Mouse (Mus musculus) midbrain, embryonic 10.5 days (tissue): ENCODE results near the gene Nkain1. TPM values are rescaled to one million over a fixed set of nuclear protein-coding genes. Genes with fewer than 3 reads are reported as not detected.

Source experiments
- DNase-seq: peaks from one replicate; pipeline ENCODE4 v3.0.0-alpha.2; 2017; ENCODE audit warnings: low spot score
- H3K27ac ChIP-seq: fragments of 300-500 bp; sonication (generic); replicated peaks from 2 replicates; pipeline ENCODE4 v1.5.1; 2016; ENCODE audit warnings: mild to moderate bottlenecking
- H3K27me3 ChIP-seq: fragments of 300-500 bp; sonication (generic); 2 replicates; pipeline ENCODE4 v1.6.1; 2016; ENCODE audit warnings: low read depth, mild to moderate bottlenecking; ENCODE audit not compliant: poor library complexity, severe bottlenecking
- H3K36me3 ChIP-seq: fragments of 300-500 bp; sonication (generic); 2 replicates; pipeline ENCODE4 v1.6.1; 2016; ENCODE audit warnings: mild to moderate bottlenecking, moderate library complexity
- H3K4me1 ChIP-seq: fragments of 300-500 bp; sonication (generic); 2 replicates; pipeline ENCODE4 v1.6.1; 2016
- H3K4me3 ChIP-seq: fragments of 300-500 bp; sonication (generic); 2 replicates; pipeline ENCODE4 v1.5.1; 2016; ENCODE audit warnings: mild to moderate bottlenecking, moderate library complexity
- H3K9me3 ChIP-seq: fragments of 300-500 bp; sonication (generic); replicated peaks from 2 replicates; pipeline ENCODE4 v1.6.1; 2016; ENCODE audit warnings: mild to moderate bottlenecking
- WGBS: fragments of 180-500 bp; shearing (Covaris S2); methylation state at CpG from one replicate; pipeline ENCODE4 v1.1.7; 2016; 5-methylcytosine and 5-hydroxymethylcytosine counted together
- polyA plus RNA-seq: library from polyadenylated mRNA; unstranded; fragments of >200 nt; fragmentation: Nextera tagmentation; extraction: Ambion mirVana; gene quantifications from 2 replicates; pipeline ENCODE4 v1.2.1, GENCODE M21; 2016

Nkain1 gene
- polyA plus RNA-seq, 1 experiment from 2014 or later = 5.1 TPM

GRCm38 (mm10) chr4:130544392-130544791, 29.6 kb downstream of the Nkain1 start:
- peak; percentile 40 for DNase-seq
- H3K36me3 ChIP-seq = peaks cover 16% of the 10 kb centered on the region
- peaks cover 67% of the 10 kb centered on the region for H3K4me1 ChIP-seq
- H3K27me3 ChIP-seq = no peaks in the 10 kb centered on the region
- peak overlapping the region; percentile 87 for H3K27ac ChIP-seq
- 29% methylated on average over 9 of the region's 9 CpGs for WGBS
- peak overlapping the region; percentile 9; the same call in 1 of the 2 replicates for H3K4me3 ChIP-seq
- no peaks in the 10 kb centered on the region for H3K9me3 ChIP-seq

GRCm38 (mm10) chr4:130543121-130543520, 30.9 kb downstream of the Nkain1 start:
- Histone ChIP-seq H3K27ac (peak overlapping the region; percentile 87), H3K27me3 (no peaks in the 10 kb centered on the region), H3K4me1 (peaks cover 56% of the 10 kb centered on the region), H3K4me3 (no peak overlapping the region), H3K9me3 (no peaks in the 10 kb centered on the region), H3K36me3 (peaks cover 25% of the 10 kb centered on the region)
- DNase-seq = no peak
- 88% methylated on average over 4 of the region's 4 CpGs for WGBS

GRCm38 (mm10) chr4:130540831-130541230, 33.1 kb downstream of the Nkain1 start:
- DNase-seq = no peak
- Histone ChIP-seq H3K4me1 (peaks cover 33% of the 10 kb centered on the region), H3K36me3 (peaks cover 47% of the 10 kb centered on the region), H3K27ac (no peak overlapping the region), H3K9me3 (peaks cover 3% of the 10 kb centered on the region), H3K4me3 (no peak overlapping the region), H3K27me3 (no peaks in the 10 kb centered on the region)
- 92% methylated on average over 4 of the region's 4 CpGs for WGBS

- peaks cover 56% of the 10 kb centered on the region for H3K36me3 ChIP-seq
- no peak overlapping the region for H3K4me3 ChIP-seq
- 92% methylated on average over 7 of the region's 7 CpGs for WGBS
- no peak overlapping the region for H3K27ac ChIP-seq
- DNase-seq = no peak
- H3K27me3 ChIP-seq = no peaks in the 10 kb centered on the region
- peaks cover 5% of the 10 kb centered on the region for H3K9me3 ChIP-seq
- peaks cover 22% of the 10 kb centered on the region for H3K4me1 ChIP-seq
Observed at GRCm38 (mm10) chr4:130539706-130540105, 34.3 kb downstream of the Nkain1 start.

GRCm38 (mm10) chr4:130539053-130539452, 34.9 kb downstream of the Nkain1 start:
- H3K9me3 ChIP-seq = peaks cover 5% of the 10 kb centered on the region
- DNase-seq = no peak
- H3K27me3 ChIP-seq = no peaks in the 10 kb centered on the region
- WGBS = 91% methylated on average over 8 of the region's 8 CpGs
- H3K4me1 ChIP-seq = peaks cover 15% of the 10 kb centered on the region
- no peak overlapping the region for H3K27ac ChIP-seq
- no peak overlapping the region for H3K4me3 ChIP-seq
- peaks cover 56% of the 10 kb centered on the region for H3K36me3 ChIP-seq

GRCm38 (mm10) chr4:130537371-130537770, 36.6 kb downstream of the Nkain1 start:
- WGBS = 96% methylated on average over 7 of the region's 7 CpGs
- Histone ChIP-seq H3K27me3 (no peaks in the 10 kb centered on the region), H3K4me3 (no peak overlapping the region), H3K27ac (no peak overlapping the region), H3K4me1 (peaks cover under 1% of the 10 kb centered on the region; the same call in 1 of the 2 replicates), H3K9me3 (peaks cover 5% of the 10 kb centered on the region), H3K36me3 (peaks cover 68% of the 10 kb centered on the region)
- DNase-seq = no peak

GRCm38 (mm10) chr4:130535789-130536188, 38.2 kb downstream of the Nkain1 start:
- Histone ChIP-seq H3K27ac (no peak overlapping the region), H3K4me3 (no peak overlapping the region), H3K36me3 (peaks cover 78% of the 10 kb centered on the region), H3K4me1 (peaks cover 9% of the 10 kb centered on the region), H3K27me3 (no peaks in the 10 kb centered on the region), H3K9me3 (peaks cover 5% of the 10 kb centered on the region)
- WGBS = 40% methylated on average over 1 of the region's 1 CpGs
- DNase-seq = no peak

- DNase-seq = peak; percentile 84
- Histone ChIP-seq H3K4me3 (no peak overlapping the region), H3K27ac (no peak overlapping the region), H3K36me3 (peaks cover 86% of the 10 kb centered on the region), H3K9me3 (peaks cover 5% of the 10 kb centered on the region), H3K4me1 (peaks cover 9% of the 10 kb centered on the region), H3K27me3 (no peaks in the 10 kb centered on the region)
- 47% methylated on average over 4 of the region's 4 CpGs for WGBS
Observed at GRCm38 (mm10) chr4:130533975-130534374, 40.0 kb downstream of the Nkain1 start.

- no peak overlapping the region for H3K4me3 ChIP-seq
- H3K36me3 ChIP-seq = peaks cover 76% of the 10 kb centered on the region
- H3K27ac ChIP-seq = no peak overlapping the region
- peaks cover 9% of the 10 kb centered on the region for H3K4me1 ChIP-seq
- H3K9me3 ChIP-seq = peaks cover 5% of the 10 kb centered on the region
- H3K27me3 ChIP-seq = no peaks in the 10 kb centered on the region
- no peak for DNase-seq
- WGBS = 60% methylated on average over 6 of the region's 6 CpGs
Observed at GRCm38 (mm10) chr4:130532347-130532746, 41.6 kb downstream of the Nkain1 start.

GRCm38 (mm10) chr4:130531645-130532280, 42.2 kb downstream of the Nkain1 start:
- H3K9me3 ChIP-seq = peaks cover 5% of the 10 kb centered on the region
- 27% methylated on average over 28 of the region's 28 CpGs for WGBS
- no peaks in the 10 kb centered on the region for H3K27me3 ChIP-seq
- peak overlapping the region; percentile 22; the same call in 1 of the 2 replicates for H3K4me3 ChIP-seq
- H3K4me1 ChIP-seq = peaks cover 9% of the 10 kb centered on the region
- peaks cover 70% of the 10 kb centered on the region for H3K36me3 ChIP-seq
- H3K27ac ChIP-seq = no peak overlapping the region
- peak; percentile 74 for DNase-seq

- DNase-seq = no peak
- no peaks in the 10 kb centered on the region for H3K9me3 ChIP-seq
- peaks cover 41% of the 10 kb centered on the region for H3K36me3 ChIP-seq
- H3K4me3 ChIP-seq = no peak overlapping the region
- H3K4me1 ChIP-seq = peaks cover 9% of the 10 kb centered on the region
- H3K27me3 ChIP-seq = no peaks in the 10 kb centered on the region
- no peak overlapping the region for H3K27ac ChIP-seq
- WGBS = 86% methylated on average over 1 of the region's 1 CpGs
Observed at GRCm38 (mm10) chr4:130527804-130528203, 46.2 kb downstream of the Nkain1 start.

- 74% methylated on average over 1 of the region's 1 CpGs for WGBS
- H3K36me3 ChIP-seq = peaks cover 16% of the 10 kb centered on the region
- no peak for DNase-seq
- H3K4me3 ChIP-seq = no peak overlapping the region
- no peak overlapping the region for H3K27ac ChIP-seq
- no peaks in the 10 kb centered on the region for H3K9me3 ChIP-seq
- peaks cover 9% of the 10 kb centered on the region; the same call in 1 of the 2 replicates for H3K27me3 ChIP-seq
- H3K4me1 ChIP-seq = peaks cover 14% of the 10 kb centered on the region
Observed at GRCm38 (mm10) chr4:130525041-130525440, 48.9 kb downstream of the Nkain1 start.

GRCm38 (mm10) chr4:130521466-130521865, 52.5 kb downstream of the Nkain1 start:
- 90% methylated on average over 6 of the region's 6 CpGs for WGBS

More at GRCm38 (mm10) chr4:130521466-130521865, 52.5 kb downstream of the Nkain1 start:
- Histone ChIP-seq H3K27ac (no peak overlapping the region), H3K36me3 (no peaks in the 10 kb centered on the region), H3K9me3 (no peaks in the 10 kb centered on the region), H3K4me1 (peaks cover 22% of the 10 kb centered on the region), H3K27me3 (peaks cover 9% of the 10 kb centered on the region; the same call in 1 of the 2 replicates), H3K4me3 (no peak overlapping the region)
- no peak for DNase-seq
